Mouse (Mus musculus) yolk sac, embryonic 10.5 days (tissue): Measurements from ENCODE around the gene Clba1.

ENCODE experiments used
- DNase-seq: peaks from one replicate; pipeline ENCODE4 v3.0.0-alpha.2; 2017; ENCODE audit warnings: low spot score

Clba1 gene

DNA sequence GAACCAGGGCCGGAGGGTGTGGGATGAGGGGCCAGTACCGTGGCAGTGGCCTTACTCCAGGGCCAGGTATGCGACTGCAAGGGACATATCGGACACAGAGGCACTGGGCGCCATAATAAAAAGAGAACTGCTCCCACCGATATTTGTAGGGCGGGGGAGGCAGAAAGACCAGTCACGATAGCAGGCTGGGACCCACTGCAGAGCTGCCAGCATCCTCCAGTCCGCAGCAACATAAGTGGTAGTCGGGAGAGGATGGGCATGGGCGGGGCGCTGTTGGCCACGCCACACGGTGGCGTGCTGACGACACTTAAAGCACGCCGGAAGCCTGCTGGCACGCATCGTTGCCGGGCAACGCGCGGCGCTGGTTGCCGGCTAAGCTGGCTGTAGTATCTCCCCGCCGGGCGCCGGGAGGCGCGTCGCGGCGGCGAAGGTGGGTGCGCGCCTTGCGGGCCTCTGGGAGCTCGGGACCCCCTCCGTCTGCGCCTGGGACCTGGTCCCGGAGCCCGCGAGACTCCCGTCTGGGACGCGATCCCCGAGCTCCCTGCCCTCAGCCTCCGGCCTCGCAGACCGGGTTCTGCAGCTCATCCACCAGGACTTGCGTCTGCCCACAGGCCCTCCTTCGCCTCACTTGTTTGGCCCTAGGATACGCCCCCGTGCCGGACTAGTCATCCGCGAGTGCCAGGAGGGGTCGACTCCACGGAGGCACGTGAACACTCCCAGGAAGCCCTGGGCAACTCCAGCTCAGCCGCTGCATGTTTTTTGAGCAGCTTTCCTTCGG is at the start of gene Clba1:
Gene Clba1, plus strand, starts transcription at position 351 of the 778 bp plus-strand sequence.
- DNase-seq: peak; percentile 84

DNA sequence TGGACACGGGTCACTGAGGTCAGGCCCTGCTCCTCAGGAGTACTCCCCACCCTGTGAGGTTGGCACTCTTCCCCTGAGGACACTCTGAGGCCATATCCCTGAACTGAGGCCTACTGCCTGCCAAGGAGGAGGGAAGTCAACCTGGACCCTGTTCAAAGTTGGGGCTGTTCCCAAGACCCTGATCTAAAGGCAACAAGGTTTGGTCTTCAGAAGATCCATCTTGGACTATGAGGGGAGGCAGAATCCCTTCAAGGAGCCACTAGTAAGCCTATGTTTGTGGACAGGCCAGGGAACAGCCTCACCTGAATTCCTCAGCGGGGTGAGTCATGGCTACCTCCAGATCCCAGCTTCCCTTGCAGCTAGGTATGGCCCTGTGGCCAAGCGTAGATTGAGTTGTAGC is 49.3 kb upstream of the Clba1 start:
- no peak for DNase-seq

DNA sequence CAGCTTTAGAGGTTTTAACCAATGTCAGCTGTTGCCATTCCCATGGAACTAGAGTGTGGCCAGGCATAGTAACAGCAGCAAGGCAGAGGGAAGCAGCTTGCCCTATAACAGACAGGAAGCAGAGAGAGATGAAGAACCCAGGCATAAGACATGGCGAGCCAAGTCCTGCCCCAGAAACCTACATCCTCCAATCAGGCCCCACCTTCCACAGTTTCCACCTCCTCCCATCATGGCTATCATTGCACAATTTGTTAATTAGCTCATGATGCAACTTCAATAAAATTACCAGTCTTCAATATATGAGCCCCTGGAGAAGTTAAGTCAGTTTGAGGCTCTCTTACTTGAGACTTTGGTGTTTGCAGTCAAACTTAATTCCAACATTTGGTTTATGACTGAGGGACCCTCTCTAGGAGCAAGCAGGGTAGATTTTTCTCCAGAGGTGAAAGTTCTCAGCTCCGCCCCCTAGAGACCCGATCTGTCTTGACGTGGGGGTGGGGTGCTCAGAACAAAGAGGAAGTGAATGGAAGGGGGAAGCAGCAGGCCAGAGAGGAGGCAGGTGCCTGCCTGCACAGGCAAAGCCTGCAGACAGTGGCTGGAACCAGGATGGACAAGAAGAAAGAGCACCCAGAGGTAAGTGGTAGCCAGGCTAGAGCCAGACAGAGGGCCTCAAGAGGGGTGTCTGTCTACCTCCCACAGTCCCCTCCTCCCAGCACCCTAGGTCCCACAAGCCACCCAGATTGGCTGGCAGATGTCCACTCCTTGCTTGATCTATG is 48.4 kb upstream of the Clba1 start, which contains the start of gene Pld4:
Gene Pld4, plus strand, starts transcription at position 502 of the 773 bp plus-strand sequence.
- DNase-seq: no peak

DNA sequence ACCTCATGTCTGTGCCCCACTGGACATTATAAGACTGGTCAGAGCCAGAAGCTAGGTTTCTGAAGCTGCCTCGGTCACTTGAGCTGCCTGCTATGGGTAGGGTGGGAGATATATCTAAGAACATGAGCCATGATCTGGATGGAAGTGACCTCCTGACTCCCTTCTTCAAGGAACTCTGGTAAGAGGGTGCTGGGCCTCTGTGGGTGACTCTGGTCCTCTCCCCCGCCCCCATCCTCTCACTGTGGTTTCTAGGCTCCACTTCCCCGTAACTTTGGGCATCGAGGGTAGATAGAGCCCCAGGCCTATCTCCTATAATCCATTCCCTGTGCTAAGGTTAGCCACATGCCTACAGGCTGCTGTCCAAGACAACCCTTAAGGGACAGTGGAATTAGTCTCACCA is 47.3 kb upstream of the Clba1 start:
- no peak for DNase-seq

- DNase-seq: no peak
Measured at GRCm38 (mm10) chr12:112762018-112762417, 46.7 kb upstream of the Clba1 start.

GRCm38 (mm10) chr12:112763176-112763575 is 45.6 kb upstream of the Clba1 start:
- no peak for DNase-seq

DNA sequence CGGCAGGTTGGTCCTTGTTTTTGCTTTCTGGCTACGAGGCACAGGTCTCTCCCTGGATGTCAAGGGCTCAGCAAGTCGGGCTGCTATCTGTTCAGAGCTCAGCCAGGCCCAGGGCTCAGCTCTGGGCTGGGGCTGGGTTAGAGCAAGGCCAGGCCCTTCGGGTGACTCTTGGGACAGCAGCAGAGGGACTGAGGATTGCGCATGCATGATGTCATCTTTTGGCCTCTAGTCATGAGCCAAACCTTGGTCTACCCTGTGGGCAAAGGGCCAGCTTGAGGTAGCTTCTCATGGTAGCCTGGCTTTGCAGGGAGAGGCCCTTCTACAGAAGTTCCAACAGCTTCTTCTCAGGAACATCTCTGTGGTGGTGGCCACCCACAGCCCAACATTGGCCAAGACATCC is 44.6 kb upstream of the Clba1 start:
- DNase-seq: no peak

GRCm38 (mm10) chr12:112764991-112765390 is 43.7 kb upstream of the Clba1 start:
- no peak for DNase-seq

DNA sequence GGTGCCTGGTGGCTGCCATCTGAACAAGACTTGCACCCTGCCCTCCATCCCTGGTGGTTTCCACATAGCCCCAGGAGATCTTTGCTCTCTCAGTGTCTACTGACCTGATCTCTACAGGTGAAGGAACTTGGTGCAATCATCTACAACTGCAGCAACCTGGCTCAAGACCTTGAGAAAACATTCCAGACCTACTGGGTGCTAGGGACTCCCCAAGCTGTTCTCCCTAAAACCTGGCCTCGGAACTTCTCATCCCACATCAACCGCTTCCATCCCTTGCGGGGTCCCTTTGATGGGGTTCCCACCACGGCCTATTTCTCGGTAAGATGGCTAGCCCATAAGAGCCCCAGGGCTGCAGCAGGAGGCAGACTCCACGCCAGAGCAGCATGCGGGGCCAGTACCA is 42.2 kb upstream of the Clba1 start:
- DNase-seq: no peak

GRCm38 (mm10) chr12:112767036-112767890 is 41.5 kb upstream of the Clba1 start:
- DNase-seq: no peak

DNA sequence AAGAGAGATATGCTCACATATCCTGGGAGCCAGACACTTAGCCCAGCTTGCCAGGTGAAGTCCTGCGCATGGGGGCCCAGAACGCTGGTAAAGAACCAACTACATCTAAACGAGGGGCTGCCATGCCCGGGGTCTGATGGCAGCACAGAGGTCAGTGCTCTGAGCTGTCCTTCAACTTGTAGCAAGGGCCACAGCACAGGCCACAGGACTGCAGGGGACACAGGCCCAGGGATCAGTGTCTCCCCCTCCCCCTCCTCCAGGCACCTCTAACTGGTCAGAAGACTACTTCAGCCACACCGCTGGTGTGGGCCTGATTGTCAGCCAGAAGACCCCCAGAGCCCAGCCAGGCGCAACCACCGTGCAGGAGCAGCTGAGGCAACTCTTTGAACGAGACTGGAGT is 40.6 kb upstream of the Clba1 start:
- DNase-seq: no peak

- DNase-seq: no peak
Measured at GRCm38 (mm10) chr12:112769031-112769430, 39.7 kb upstream of the Clba1 start.

DNA sequence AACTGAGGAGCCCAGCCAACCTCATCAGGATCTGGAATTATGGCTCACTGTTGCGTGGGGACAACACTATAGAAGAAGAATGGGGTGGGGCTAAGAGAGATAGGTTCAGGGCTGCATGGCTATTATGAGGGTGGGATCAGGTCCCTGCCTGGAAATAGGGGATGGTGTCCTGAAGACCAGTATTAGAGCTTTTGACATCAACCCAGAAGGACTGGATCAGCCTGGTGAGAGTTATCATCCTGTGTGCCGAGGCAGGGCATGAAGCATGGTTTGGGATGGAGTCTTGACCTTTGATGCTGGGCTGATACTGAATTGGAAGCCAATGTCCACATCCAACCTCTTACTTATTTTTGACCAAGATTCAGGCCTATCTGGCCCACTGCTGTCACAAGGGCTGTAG is 39.0 kb upstream of the Clba1 start:
- DNase-seq: no peak

DNA sequence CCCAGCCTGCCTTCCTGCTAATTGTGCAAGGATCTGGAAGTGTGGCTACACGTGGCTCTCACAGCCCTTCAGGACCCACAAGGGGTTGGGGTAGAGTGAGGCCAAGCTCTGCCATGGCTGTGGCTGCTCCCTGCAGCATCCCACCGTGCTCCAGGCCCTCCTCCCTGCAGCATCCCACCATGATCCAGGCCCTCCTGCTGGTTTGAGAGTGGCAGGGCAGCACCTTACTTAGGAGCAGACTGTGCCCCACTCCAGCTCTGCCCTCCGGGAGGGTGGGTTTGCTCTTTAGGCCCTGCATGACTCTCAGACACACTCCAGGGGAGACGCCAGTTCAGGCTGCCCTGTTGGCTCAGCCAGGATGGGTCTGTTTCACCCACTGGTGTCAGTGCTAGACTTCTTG is 38.3 kb upstream of the Clba1 start:
- no peak for DNase-seq

DNA sequence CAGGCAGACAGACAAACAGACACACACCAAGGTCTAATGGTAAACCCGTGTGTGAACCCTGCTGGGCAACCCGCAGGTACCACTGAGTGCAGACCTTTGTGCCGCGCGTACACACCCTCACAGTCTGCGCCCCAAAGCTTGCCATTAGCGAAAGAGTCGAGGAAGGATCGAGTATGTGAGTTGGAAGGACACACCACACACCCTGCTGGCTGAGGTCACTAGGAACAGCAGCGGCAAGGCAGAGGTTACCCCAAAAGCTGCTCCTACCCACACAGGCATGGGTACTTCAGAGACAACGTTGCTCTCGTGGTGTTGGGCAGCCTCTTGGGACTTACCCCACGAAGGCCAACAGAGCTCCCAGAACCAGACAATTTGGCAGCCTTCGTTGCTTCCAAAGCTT is 36.4 kb upstream of the Clba1 start:
- no peak for DNase-seq

DNA sequence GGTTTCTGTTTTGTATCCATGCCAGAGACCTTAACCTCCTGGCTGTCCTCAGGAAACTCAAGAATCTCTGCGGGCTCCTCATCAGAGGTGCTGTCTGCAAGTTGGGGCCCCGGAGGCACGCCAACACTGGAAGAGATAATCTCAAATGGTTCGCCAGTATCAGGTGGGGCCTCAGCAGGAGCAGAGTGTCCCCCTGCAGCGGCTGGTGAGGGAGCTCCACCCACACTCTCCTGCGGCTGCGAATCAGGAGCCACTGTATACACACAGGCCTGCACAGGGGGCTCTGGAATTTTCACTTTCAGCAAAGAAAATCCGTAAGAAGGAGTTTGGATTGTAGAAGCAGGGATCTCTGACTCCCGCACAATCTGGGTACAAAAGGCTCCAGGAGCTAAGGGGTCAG is 35.4 kb upstream of the Clba1 start:
- no peak for DNase-seq

- no peak for DNase-seq
Measured at GRCm38 (mm10) chr12:112774026-112774425, 34.7 kb upstream of the Clba1 start.

DNA sequence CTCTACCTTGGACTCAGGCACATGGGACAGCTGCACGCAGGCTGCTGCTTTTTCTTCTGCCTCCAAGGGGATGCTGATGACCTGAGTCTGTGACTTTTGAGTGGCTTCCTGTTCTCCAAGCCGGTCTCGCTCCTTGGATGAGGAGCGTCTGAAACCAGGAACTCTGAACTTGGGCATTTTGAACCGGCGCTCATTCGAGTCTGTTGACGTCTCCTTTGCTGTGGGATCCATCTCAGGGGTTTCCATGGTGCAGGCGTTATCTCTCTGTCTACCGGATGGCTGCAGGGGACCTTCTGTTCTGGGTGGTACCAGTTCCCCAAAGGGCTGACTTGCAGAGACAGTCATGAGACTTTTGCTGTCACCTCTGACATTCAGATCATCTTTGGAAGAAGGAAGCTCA is 34.3 kb upstream of the Clba1 start:
- no peak for DNase-seq

DNA sequence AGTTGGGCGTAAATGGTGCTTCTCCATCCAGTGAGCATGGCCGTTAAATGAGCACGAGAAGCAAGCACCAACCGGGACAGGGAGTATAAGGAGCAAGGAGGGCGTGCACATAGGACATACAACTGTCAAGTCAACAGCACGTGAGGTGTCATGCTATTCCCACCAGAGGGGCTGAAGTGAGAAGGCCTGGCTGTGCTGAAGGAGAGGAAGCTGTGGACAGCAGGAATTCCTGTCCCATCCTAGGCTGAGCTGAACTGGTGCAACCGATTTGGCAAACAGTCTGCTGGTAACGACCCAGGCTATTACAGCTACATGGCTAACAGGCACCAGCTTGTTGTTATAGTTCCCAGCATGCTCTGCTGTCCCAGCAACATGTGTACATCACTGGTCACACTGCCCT is 17.7 kb upstream of the Clba1 start:
- DNase-seq: no peak

DNA sequence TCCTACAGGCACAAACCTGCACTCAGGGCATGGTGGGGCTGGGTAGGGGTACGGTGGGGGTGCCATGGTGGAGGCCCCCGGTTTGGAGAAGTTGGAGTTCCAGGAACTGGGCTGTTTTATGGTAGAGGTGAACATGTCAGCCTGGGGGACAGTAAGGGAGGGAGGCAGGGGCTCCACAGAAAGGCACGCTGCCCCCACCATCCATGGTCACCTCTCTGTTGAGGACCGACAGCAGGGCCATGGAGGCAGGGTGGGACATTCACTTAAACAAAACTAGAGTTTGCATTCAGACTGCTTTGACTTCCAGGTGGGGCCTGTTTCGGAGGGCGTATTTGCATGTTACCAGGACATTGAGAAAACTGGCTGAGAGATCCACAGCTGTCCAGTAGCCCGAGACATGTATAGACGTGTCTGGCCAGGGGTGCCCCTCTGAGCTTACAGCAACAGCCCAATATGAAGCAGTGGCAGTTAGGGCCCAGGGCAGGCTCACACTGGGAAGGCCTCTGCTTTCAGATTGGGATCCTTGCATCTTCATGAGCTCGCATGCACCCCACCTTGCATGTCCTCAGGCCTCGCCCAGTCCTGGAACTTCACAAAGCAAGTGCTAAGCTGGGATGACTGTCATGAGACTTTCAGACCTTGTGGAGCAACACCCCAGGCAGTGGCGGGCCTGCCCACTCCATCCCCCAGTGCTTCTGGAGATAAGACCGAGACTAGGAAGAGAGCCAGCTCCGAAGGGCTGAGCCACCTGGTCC is 15.0 kb upstream of the Clba1 start:
- no peak for DNase-seq

DNA sequence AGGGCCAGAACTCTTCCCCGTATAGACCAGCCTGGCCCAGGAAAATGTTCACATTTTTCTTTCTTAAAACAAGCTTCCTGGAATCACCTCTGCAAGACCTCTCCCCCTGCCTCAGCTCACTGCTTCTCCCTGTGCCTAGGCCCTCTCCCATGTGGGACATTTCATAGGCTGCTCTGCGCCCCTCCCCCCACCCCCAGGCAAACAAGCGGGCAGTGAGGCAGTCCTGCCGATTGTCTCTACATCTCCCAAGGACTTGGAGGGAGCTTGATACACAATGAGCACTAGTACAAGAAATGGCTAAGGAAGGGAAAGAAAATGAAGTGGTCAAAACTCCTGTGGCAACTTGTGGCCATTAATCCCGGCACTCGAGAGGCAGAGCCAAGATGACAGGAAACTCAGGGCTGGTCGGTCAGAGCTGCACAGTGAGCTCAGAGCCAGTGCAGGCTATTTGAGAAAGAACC is 14.4 kb upstream of the Clba1 start:
- no peak for DNase-seq

DNA sequence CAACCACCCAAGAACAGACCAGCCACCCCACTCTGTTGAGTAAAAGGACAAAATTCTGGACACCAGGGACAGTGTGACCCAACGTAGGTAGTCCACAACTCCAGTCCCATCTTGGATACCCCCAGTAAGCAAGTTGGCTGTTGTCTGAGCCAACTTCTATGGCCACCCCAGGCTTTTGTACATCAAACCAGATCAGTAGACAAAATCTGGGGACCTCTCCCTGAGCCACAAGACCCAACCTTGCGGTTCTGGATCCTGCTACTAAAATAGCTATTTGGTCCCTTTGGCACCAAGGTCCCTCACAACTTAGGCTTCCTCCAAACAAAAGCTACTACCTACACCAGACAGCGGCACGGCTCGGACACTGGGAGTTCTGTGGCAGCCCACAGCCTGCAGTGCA is 13.7 kb upstream of the Clba1 start:
- DNase-seq: no peak
